Mouse (Mus musculus): ENCODE data around the gene 4931428F04Rik.
A peak's percentile ranks its signal among the peaks of the same experiment; 100 is the strongest.

The 4931428F04Rik gene

DNA sequence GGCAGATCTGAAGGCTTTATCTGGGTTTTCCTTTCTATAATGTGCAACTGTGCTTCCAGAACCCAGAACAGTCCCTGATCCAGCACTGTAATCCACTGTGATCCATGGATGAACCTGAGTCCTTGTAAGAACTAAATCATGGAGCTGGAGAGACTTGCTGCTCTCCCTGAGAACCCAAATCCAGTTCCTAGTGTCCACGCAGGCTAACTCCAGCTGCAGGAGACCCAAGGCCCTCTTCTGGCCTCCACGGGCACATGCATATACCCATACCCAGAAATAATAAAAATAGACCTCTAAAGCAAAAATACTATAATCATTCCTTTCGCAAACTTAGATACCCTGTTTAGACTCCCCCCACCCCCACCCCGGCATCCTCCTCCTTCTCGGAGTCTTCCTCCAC lies 1.4 kb downstream of the 4931428F04Rik start:
- DNase-seq (ENCODE audit: low read depth, low spot score) = no peak

DNA sequence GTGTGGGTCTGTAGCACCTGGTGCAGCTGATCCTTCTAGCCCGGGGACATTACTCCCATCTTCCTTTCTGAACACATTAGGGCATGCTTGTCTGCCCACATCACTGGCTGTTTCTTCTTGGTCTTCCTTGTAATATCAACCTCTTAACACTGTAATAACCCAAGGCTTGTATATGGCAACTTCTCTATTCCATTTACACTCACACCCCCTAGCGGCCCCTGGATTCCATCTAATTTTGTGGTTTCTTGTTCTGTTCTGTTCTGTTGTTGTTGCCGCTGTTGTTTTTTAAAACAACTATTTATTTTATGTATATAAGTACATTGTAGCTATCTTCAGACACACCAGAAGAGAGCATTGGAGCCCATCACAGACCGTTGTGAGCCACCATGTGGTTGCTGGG lies 2.8 kb downstream of the 4931428F04Rik start:
- no peak for DNase-seq (ENCODE audit: low read depth, low spot score)

DNA sequence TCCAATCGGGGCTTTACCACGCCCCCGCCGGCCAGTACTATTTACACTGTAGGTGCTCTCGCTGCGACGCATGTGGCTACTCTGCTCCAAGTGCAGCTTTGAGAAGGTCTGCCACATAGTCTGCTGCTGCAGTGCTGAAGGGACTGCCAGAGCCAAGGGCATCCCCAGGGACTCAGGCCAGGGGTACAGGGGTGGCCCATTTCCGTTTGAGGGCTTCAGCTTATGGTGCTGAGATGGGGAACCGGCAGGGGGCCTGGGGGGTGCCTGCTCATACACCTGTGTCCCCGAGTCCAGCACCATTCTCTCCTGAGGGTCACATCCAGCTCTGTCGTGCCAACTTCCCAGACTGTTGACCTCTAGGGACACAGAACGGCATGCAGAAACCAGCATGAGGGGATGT lies 4.2 kb downstream of the 4931428F04Rik start:
- no peak for DNase-seq (ENCODE audit: low read depth, low spot score)

DNA sequence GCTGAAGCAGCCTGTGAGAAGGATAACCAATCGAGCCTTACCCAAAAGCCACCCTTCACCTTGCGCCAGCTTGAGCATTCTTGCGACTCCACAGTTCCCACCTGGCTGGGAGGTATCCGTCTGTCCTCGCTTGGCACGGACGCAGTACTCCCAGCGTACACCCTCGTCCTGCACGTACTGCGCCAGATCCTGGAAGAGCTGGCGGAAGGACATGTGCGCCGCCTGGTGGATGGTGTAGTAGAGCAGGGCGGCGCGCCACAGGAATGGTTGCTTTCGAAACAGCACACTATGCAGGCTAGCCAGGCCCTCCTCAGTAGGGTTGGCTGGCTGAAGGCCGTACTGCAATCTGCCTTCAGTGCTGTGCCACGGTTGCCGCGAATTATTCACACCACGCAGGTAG lies 6.6 kb downstream of the 4931428F04Rik start:
- no peak for DNase-seq (ENCODE audit: low read depth, low spot score)

DNA sequence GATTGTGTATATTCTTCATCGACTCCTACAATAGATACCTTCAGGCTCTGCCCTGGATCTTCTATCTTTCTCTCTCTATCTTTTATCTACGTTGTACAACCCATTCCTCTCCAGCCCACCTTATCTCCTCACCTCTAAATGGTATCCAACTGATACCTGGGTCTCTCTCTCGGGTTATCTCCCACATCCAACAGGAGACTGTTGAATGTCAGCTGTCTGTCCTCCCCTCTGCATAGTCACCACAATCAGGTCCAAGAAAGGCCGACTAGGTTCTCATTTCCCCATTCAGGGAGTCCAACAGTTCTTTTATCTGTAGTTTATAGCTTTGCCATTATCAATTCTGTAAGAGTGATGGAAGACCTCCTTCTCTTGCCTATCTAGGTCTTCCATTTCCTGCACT lies 7.4 kb downstream of the 4931428F04Rik start:
- no peak for DNase-seq (ENCODE audit: low read depth, low spot score)

DNA sequence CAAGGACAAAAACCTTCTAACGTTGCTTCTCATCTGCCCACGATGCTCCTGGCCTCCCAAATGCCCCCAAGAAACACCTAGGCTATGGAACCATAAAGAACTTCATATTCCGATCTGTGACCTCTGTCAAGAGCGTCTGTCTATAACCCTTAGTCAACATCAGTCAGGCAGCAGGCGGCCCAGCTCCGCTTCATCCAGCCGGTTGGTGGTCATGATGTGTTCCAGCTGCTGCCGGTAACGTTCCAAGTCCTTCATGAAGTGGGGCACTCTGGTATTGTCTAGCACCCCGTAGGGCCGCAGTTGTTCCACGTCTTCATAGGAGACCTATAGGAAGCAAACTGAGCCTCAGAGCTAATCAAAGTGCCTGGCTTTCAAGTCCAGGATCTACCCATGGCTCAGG lies 7.8 kb downstream of the 4931428F04Rik start:
- no peak for DNase-seq (ENCODE audit: low read depth, low spot score)

DNA sequence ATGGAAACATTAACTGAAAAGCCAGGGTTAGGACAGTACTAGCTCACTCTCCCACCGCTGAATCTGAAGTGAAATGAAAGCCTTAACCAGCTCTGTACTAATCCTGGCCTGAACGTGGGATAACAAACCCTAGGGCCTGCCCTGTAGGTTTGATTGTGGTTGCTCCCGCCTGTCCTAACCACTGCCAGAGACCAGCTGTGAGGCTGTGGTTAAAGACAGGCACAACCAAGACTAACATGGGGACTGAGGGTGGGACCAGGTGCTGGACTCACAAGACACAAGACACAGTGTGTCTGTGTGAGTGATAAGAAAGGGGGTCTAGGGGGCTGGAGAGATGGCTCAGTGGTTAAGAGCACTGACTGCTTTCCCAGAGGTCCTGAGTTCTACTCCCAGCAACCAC lies 9.1 kb downstream of the 4931428F04Rik start:
- DNase-seq (ENCODE audit: low read depth, low spot score) = no peak

DNA sequence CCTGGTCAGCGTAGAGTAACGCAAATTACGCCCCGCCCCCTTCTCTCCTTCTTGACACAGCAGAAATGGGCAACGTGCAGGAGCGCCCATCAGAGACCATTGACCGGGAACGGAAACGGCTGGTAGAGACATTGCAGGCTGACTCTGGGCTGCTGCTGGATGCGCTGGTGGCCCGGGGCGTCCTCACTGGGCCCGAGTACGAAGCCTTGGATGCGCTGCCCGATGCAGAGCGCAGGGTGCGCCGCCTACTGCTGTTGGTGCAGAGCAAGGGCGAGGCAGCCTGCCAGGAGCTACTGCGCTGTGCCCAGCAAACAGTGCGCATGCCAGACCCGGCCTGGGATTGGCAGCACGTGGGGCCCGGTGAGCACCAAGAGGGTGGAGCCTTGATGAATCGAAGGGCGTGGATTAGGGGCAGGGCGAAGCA lies 10.7 kb downstream of the 4931428F04Rik start:
- no peak for DNase-seq (ENCODE audit: low read depth, low spot score)

DNA sequence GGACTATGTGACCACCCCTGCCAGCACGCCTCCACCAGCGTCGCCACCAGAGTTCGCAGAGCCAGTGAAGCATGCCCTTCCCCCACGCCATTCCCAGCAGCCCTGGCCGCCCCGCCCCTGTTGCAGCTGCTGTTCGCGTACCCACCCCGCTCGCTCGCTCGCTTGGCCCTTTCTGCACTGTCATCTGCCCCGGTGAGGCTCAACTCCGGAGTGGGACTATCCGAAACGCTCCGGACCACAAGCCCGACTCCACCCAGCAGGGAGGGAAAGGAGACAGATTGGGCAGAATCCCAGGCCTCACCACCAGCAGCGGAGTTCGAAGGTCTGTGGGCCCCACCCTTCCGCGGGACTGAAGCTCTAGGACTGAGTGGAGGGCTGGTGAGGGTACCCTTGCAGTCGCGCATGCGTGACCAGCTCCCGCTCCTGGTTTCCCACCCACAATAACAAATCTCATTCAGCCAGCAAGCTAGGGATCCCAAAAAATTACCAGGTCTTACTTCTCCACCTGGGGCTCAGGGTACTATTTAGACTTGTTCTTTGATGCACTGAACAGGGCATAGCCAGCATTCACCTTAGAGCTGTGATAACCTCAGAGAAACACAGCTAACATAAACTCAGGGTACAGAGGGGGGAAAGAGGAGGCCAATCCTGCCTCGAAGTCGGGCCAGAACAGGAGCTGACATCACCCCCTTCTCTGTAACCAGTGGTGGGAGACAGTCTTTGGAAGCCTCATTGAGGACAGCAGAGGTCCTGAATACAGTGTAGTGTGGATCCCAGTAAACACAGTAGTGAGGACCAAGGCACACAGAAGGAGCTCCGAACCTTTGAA lies 13.2 kb downstream of the 4931428F04Rik start:
- no peak for DNase-seq (ENCODE audit: low read depth, low spot score)

DNA sequence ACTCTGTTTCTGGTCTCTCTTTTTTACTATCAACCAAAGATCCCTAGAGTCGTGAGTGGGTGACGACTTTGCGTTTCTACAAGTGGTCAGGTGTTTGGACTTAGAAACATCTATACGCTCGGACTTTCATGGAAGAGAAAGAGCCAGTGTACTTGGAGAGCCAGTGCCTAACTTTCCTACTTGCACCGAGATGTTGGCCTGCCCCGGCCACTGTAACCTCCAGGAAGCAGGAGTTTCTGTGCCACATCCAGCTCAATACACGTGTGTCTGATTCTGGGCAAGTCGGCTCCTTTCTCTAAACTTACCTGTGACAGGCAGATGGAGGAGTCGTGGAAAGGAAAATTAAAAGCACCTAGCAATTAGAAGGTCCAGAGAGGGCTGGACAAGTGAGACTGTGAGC lies 13.8 kb downstream of the 4931428F04Rik start, which contains the start of gene Nol3:
TSS of gene Nol3 (plus strand) at position 301 of the 400 bp plus-strand sequence.
- no peak for DNase-seq (ENCODE audit: low read depth, low spot score)

DNA sequence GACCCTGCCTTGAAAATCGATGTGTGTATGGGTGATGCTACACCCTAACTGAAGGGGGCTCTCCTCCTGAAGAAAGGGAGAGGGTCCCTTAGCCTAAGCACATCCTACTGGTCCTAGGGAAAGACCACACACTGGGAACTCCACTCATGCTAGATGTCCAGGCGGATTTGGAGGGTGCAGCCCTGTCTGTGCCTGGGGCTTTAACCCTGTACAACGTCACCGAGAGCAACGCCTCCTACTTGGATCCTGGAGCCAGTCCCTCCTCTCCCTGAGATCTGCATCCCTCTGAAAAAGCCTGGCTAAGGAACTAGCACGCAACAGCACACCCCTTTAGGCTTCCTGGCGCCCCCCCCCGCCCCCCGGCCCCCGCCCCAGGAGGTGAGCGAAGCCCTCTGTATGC lies 14.3 kb downstream of the 4931428F04Rik start:
- no peak for DNase-seq (ENCODE audit: low read depth, low spot score)

DNA sequence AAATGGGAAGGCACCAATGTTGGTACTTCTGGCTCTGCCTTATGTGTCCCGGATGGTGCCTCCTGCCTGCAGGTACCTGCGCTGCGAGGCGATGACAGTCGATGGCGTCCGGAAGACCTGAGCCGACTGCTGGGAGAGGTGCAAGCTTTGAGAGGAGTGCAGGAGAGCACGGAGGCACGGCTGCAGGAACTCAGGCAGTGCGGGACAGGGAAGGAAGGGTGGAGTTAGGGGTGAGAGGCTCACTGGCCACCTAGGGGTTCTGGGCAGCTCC lies 18.8 kb downstream of the 4931428F04Rik start:
- no peak for DNase-seq (ENCODE audit: low read depth, low spot score)

DNA sequence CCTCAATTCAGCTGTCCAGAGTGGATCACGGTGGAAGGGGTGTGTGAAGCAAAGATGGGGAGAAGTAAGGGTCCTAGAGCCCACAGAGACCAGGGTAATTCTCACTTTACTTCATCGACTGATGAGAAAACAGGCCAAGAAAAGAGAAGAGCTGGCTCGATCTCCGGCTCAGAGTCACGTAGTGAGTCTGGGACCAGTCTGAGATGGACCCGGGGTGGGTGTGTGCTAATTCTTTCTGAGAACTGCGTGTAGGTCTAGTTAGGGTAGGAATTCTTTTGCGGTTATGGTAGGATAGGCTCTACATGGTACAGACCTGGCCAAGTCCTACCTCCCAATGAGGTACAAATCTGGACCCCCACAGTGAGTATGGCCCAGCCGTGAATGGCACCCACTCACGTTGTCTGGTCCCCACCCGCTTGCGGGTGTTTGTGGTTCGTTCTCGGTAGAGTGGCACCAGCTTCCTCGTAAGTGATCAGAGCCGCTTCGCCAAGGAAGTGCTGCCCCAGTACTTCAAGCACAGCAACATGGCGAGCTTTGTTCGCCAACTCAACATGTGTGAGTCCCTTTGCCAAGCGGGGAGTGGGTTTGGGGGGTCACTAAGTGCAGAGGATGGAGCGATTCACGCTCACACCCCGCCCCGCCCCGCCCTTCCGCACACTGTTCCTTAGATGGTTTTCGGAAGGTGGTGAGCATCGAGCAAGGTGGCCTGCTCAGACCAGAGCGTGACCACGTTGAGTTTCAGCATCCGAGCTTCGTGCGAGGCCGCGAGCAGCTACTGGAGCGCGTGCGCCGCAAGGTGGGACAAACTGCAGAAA lies 19.4 kb downstream of the 4931428F04Rik start:
- DNase-seq (ENCODE audit: low read depth, low spot score) = no peak

DNA sequence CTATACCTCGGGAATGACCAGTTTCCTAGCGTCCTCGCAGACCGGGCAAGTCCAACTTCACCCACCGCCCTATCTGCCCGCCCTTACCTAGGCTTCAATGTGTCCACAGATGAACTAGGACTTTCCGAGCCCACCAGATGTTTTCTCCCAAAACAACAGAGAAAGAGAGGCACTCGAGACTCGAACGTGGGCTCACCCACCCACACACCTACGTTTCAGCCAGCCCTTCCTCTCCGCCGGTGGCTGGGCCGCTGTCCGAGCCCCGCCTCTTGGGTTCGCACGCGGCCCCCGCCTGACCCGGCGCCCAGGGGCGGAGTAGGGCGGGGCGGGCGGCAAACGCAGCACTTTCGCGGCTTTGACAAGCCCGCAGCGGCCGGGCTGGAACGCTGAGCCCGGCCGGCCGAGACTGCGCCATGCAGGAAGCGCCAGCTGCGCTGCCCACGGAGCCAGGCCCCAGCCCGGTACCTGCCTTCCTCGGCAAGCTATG lies 20.2 kb downstream of the 4931428F04Rik start, which contains the start of gene Hsf4:
TSS of gene Hsf4 (plus strand) at position 341 of the 487 bp plus-strand sequence.
- DNase-seq (ENCODE audit: low read depth, low spot score) = no peak

DNA sequence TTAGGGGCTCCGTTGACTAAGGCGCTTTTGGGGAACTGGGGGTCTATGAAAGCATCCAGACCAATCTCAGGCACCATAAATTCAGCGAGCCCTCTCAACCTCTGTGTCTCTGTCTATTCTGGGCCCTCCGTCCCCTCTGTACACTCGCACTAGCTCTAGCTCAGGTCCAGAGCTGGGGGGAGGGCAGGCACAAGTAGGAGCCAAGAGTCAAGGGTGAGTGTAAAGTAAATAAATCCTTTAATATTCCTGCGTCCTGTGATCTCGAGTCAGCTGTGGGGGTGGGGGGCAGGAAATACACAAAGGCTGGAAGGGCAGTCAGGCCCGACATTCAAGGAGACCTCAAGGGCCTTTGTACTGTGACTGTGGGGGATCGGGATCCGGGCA lies 20.6 kb downstream of the 4931428F04Rik start:
- DNase-seq (ENCODE audit: low read depth, low spot score) = no peak

DNA sequence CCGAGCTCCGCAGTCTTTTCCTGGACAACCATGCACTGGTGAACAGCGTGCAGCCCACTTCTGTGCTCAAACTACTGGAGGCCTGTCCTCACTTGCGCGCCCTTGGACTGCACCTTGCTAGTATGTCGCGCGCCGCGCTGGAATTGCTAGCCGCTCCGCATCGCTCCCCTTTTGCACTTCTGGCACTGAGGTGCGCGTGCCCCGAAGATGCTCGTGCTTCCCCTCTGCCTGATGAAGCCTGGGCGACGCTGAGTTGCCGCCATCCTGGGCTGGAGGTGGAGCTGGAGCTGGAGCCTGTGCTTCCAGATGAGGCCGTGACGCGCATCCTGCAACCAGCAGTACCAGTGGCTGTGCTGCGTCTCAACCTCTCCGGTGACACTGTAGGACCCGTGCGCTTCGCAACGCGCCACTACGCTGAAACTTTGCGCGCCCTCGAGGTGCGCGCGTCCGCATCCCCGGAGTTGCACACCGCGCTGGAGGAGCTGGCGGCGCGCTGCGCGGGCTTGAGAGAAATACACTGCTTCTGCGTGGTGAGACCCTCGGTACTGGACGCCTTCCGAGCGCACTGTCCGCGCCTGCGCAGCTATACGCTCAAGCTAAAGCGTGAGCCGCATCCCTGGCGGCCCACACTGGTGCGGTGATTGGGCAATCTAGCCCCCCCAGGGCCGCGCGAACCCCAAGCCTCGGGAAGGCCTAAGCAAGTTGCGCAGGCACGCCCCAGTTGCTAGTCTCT lies 21.2 kb downstream of the 4931428F04Rik start:
- DNase-seq (ENCODE audit: low read depth, low spot score) = no peak

DNA sequence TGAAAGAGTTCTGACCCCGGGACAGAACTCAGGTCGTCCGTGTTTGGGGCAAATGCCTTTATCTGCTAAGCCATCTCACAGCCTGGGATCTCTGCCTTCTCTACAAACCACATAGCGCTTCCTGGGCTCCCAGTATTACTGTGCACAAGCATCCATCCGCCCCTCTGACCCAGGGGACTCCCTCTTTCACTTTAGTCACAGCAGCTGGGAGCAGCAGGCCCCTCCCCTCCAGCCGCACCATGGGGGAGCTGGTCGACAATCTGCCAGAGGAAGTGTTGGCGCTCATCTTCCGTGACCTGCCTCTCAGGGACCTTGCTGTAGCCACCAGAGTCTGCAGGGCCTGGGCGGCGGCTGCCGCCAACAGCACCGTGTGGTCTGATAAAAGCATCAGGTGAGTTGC lies 22.9 kb downstream of the 4931428F04Rik start:
- DNase-seq (ENCODE audit: low read depth, low spot score) = no peak

DNA sequence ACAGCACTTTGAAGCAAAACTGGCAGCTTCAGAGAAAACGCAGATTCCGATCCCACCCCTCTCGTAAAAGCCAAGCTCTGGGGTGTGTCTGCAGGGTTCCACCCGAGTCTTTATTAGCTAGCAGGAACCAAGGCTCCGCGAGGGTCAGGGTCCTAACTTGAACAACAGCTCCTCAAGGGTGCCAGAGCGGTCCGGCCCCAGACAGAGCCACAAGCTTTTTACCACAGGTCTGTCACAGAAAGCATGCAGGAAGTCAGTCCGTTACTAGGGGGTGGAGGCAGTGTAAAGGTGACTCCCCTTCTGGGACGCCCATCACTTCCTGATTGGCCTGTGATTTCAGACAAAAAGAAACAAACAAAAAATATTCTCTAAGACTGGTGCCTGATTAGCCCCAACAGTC lies 24.5 kb downstream of the 4931428F04Rik start:
- DNase-seq (ENCODE audit: low read depth, low spot score) = no peak

DNA sequence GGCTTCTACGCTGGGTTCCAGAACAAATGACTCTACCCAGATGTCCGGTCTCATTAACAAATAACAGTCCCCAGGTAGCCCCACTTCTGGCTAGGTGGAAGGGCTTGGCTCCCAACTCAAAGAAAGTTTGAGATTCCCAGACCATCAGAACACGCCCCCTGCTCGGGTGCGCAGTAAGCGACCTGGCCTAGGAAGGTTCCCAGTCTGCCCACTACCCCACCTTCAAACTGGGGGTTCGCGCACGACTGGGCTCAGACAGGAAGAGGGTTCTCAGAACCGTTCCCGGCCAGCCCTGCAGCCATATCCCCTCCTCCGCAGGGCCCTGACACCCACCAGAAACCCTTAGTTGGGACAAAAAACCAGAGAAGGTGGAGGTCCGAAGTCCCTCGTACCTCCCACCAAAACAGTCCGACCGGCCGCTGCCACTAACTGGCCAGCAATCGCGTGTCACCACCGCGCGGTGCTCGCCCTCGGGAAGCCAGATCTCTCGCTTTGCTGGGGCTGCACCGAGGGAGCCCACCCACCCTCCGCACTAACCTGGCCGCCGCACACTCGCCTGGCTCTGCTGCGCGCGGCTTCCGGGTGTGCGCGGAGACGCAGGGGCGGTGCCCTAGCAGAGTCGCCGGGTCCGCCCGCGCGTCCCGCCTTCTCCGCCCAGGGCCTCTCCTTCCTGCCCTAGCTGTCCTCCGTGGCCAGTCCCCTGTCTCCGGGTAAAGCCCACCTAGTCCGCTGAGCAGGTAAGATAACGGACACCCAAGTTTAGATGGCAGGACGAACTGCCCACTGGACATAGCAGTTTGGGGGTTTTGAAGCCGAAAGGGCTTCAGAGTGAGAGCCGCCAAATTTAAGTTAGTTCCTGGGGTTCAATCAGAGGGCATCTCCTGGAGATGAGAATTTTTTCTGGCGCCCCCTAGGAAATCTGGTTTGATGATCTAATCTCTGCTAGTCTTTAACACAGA lies 25.4 kb downstream of the 4931428F04Rik start, which contains the start of the genes Tradd and Fbxl8:
TSS of gene Tradd (minus strand) at position 586 of the 959 bp plus-strand sequence.
TSS of gene Fbxl8 (plus strand) at position 625 of the 959 bp plus-strand sequence.
- DNase-seq (ENCODE audit: low read depth, low spot score) = peak; percentile 57

DNA sequence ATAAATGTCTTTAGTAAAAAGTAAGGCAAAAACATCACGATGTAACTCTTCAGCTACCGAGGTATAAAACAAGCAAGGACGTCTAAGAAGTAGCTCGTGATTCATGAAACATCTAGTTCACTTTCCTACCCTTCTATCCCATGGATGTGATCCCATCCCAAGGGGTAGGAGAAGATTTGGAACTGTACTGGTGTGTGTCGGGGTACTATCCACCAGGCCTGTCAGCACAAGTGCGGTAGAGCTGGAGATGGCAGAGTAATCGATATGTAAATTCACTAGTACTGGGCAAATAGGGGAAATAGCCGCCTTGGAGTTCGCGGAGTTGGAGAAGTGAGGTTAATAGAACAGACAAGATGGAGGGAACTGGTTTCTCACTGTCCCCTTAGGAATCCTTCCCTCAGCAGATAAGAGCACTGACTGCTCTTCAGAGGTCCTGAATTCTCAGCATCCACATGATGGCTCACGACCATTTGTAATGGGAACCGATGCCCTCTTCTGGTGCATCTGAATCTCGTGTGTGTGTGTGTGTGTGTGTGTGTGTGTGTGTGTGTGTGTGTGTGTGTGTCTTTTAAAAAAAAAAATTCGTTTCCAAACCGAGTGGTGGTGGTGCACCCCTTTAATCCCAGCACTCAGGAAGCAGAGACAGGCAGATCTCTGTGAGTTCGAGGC lies 26.3 kb downstream of the 4931428F04Rik start:
- DNase-seq (ENCODE audit: low read depth, low spot score) = no peak

Data from c-Kit-negative CD71-positive TER-119-positive erythroid progenitor cells, embryonic 14.5 days (primary cell).